Mouse (Mus musculus) limb, embryonic 14.5 days (tissue): ENCODE measurements around the gene Map7d1. TPM values are rescaled to one million over a fixed set of nuclear protein-coding genes. Genes with fewer than 3 reads are reported as not detected.

Experiments
- ATAC-seq: fragments of 200-750 bp; cut with Nextera tagmentation; 2 replicates; pipeline ENCODE4 v1.8.0; 2017; ENCODE audit warnings: low read depth, moderate number of reproducible peaks, moderate TSS enrichment; ENCODE audit not compliant: low FRiP score
- DNase-seq: peaks from one replicate; pipeline ENCODE4 v3.0.0-alpha.2; 2015; ENCODE audit warnings: low spot score
- H3K27ac ChIP-seq: fragments of 300-500 bp; sonication (generic); replicated peaks from 2 replicates; pipeline ENCODE4 v1.5.1; 2014; ENCODE audit warnings: low read depth, mild to moderate bottlenecking, low read length, moderate library complexity, mixed read lengths
- H3K27me3 ChIP-seq: fragments of 300-500 bp; sonication (generic); 2 replicates; pipeline ENCODE4 v1.6.1; 2014; ENCODE audit warnings: low read length, mixed read lengths; ENCODE audit not compliant: control insufficient read depth, insufficient read depth
- H3K36me3 ChIP-seq: fragments of 300-500 bp; sonication (generic); 2 replicates; pipeline ENCODE4 v1.6.1; 2014; ENCODE audit warnings: mild to moderate bottlenecking, low read length, moderate library complexity, mixed read lengths; ENCODE audit not compliant: control insufficient read depth, insufficient read depth
- H3K4me1 ChIP-seq: fragments of 300-500 bp; sonication (generic); 2 replicates; pipeline ENCODE4 v1.6.1; 2014; ENCODE audit warnings: antibody characterized with exemption, low read length, mixed read lengths; ENCODE audit not compliant: control insufficient read depth, insufficient read depth
- H3K4me2 ChIP-seq: fragments of 300-500 bp; sonication (generic); replicated peaks from 2 replicates; pipeline ENCODE4 v1.6.1; 2014; ENCODE audit warnings: low read depth, mild to moderate bottlenecking, low read length, moderate library complexity; ENCODE audit not compliant: severe bottlenecking
- H3K4me3 ChIP-seq: fragments of 300-500 bp; sonication (generic); replicated peaks from 2 replicates; pipeline ENCODE4 v1.5.1; 2014; ENCODE audit warnings: low read length
- H3K9ac ChIP-seq: fragments of 300-500 bp; sonication (generic); 2 replicates; pipeline ENCODE4 v1.6.1; 2014; ENCODE audit warnings: mild to moderate bottlenecking, low read depth, low read length, moderate library complexity; ENCODE audit not compliant: severe bottlenecking
- H3K9me3 ChIP-seq: fragments of 300-500 bp; sonication (generic); 2 replicates; pipeline ENCODE4 v1.6.1; 2016; ENCODE audit warnings: low read length; ENCODE audit not compliant: control insufficient read depth
- POLR2A ChIP-seq: fragments of 200-500 bp; IDR thresholded peaks from 2 replicates; pipeline ENCODE4 v1.8.0; 2012; ENCODE audit warnings: inconsistent platforms, mild to moderate bottlenecking, moderate library complexity, borderline replicate concordance; ENCODE audit not compliant: insufficient read depth, insufficient read length; ENCODE audit errors: extremely low read depth
- WGBS: fragments of 180-500 bp; shearing (Covaris S2); extraction: QIAGEN DNeasy Blood & Tissue Kit; methylation state at CpG from one replicate; pipeline ENCODE4 v1.1.7; 2014; 5-methylcytosine and 5-hydroxymethylcytosine counted together
- polyA plus RNA-seq, 2 experiments: library from polyadenylated mRNA; depleted of rRNA in 1 of 2; stranded (reverse) in 1 of 2; unstranded in 1 of 2; fragments of >200 nt; fragmentation: Nextera tagmentation in 1 of 2; extraction: Ambion mirVana in 1 of 2; gene quantifications; 2 replicates each; pipeline versions ENCODE4 v1.2.1 to v1.2.3; 2012 to 2014

Gene Map7d1
- polyA plus RNA-seq, 2 experiments: 58.3 to 113 TPM

GRCm38 (mm10) chr4:126241956-126242355, 14.2 kb downstream of the Map7d1 start:
- peaks cover 68% of the 10 kb centered on the region for H3K36me3 ChIP-seq
- 59% methylated on average over 9 of the region's 9 CpGs for WGBS
- no peak for DNase-seq
- H3K4me1 ChIP-seq: no peaks in the 10 kb centered on the region
- H3K4me3 ChIP-seq: no peak overlapping the region
- no peak for TF ChIP-seq POLR2A
- ATAC-seq: no peak
- H3K27ac ChIP-seq: no peak overlapping the region
- no peak overlapping the region for H3K4me2 ChIP-seq
- no peaks in the 10 kb centered on the region for H3K27me3 ChIP-seq
- no peaks in the 10 kb centered on the region for H3K9me3 ChIP-seq
- no peak overlapping the region for H3K9ac ChIP-seq

DNA sequence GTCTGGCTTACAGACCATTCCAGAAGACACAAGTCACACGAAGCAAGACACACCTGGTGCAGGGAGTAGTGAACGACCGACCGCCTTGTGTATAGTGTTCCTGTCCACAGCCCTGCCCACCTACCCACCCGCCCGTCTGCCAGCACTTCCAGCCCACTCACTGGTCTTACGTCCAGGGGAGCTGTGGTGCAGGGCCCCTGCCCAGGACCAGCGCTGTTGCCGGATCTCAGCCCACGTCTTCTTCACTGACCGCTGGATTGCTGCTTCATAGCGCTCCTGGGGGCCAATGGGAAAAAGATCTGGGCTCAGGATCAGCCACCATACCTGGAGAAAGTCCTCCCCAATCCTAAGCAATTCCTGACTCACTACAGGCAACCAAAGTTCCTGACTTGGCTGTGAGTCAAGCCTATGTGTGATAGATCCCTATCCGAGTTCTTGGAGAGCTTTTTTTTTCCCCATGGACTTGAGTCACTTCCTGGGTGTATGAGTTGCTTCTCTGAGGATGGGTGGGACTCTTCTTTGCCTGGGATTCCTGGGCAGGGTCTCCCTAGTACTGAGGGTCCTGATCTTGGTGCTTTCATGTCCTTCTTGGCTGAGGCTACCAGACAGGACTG, 16.2 kb downstream of the Map7d1 start:
- Histone ChIP-seq H3K9me3 (no peaks in the 10 kb centered on the region), H3K36me3 (peaks cover 77% of the 10 kb centered on the region), H3K9ac (no peak overlapping the region), H3K4me1 (no peaks in the 10 kb centered on the region), H3K27ac (no peak overlapping the region), H3K27me3 (no peaks in the 10 kb centered on the region), H3K4me2 (no peak overlapping the region), H3K4me3 (no peak overlapping the region)
- ATAC-seq: no peak
- WGBS: 92% methylated on average over 13 of the region's 13 CpGs
- no peak for TF ChIP-seq POLR2A
- DNase-seq: no peak

GRCm38 (mm10) chr4:126237721-126238242, 18.4 kb downstream of the Map7d1 start:
- peaks cover 96% of the 10 kb centered on the region for H3K36me3 ChIP-seq
- H3K9ac ChIP-seq: no peak overlapping the region
- no peak overlapping the region for H3K4me2 ChIP-seq
- WGBS: 59% methylated on average over 5 of the region's 5 CpGs
- H3K4me1 ChIP-seq: no peaks in the 10 kb centered on the region
- DNase-seq: peak; percentile 39
- peak; percentile 66 for ATAC-seq
- H3K27me3 ChIP-seq: no peaks in the 10 kb centered on the region
- H3K27ac ChIP-seq: no peak overlapping the region
- H3K4me3 ChIP-seq: no peak overlapping the region
- H3K9me3 ChIP-seq: no peaks in the 10 kb centered on the region
- TF ChIP-seq POLR2A: no peak

GRCm38 (mm10) chr4:126236467-126237280, 19.5 kb downstream of the Map7d1 start:
- no peak for ATAC-seq
- no peak overlapping the region for H3K9ac ChIP-seq
- WGBS: 54% methylated on average over 52 of the region's 63 CpGs

GRCm38 (mm10) chr4:126235191-126235590, 21.0 kb downstream of the Map7d1 start:
- no peak for ATAC-seq
- Histone ChIP-seq H3K4me3 (no peak overlapping the region), H3K9me3 (no peaks in the 10 kb centered on the region), H3K27ac (no peak overlapping the region), H3K4me2 (no peak overlapping the region), H3K36me3 (peaks cover 98% of the 10 kb centered on the region), H3K4me1 (no peaks in the 10 kb centered on the region), H3K27me3 (no peaks in the 10 kb centered on the region), H3K9ac (no peak overlapping the region)
- WGBS: 90% methylated on average over 10 of the region's 10 CpGs
- TF ChIP-seq POLR2A: no peak
- DNase-seq: no peak

More at GRCm38 (mm10) chr4:126236467-126237280, 19.5 kb downstream of the Map7d1 start:
- TF ChIP-seq POLR2A: no peak
- Histone ChIP-seq H3K4me3 (no peak overlapping the region), H3K4me1 (no peaks in the 10 kb centered on the region), H3K9me3 (no peaks in the 10 kb centered on the region), H3K4me2 (no peak overlapping the region), H3K36me3 (peaks cover 96% of the 10 kb centered on the region), H3K27ac (no peak overlapping the region), H3K27me3 (no peaks in the 10 kb centered on the region)
- no peak for DNase-seq
